Comparison of ENCODE assay signal across 19 mouse cellular contexts in the genomic region with DNA sequence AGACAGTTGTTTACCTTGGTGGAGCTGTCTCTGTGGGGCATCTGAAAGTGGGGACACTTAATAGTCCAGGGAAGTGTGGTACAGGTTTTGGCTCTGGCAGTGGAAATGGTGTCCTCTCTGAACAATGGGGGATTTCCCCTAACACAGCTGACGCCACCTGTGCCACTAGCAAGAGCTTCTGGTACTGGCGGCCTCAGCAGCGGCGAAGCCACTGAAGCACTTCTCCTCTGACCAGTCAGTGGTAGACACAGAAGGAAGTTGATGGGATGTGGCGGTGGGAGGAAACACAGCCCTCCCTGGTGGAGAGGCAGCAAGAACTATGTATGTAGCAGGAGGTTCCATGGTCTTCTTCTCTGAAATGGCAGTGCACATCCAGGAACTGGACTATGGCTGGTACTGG.
"Had no signal": no experiment of that assay in that cellular context is flagged by ENCODE, and none has a peak within 500 bp of the region (broad histone marks: within the 10 kb centered on the region; RNA-seq: fewer than 3 reads in every experiment).

No protein-coding gene starts in this region.

- ATAC-seq: intestine, embryonic 16.5 days; midbrain, embryonic 13.5 days had no signal

- H3K27ac ChIP-seq: kidney, postnatal 0 days; left cerebral cortex, adult 2 months; liver, embryonic 14.5 days; lung, embryonic 15.5 days; midbrain, embryonic 10.5 days; midbrain, embryonic 13.5 days; neural tube, embryonic 12.5 days; neural tube, embryonic 15.5 days; stomach, embryonic 15.5 days had no signal

- DNase-seq: kidney, adult 2 months; kidney, postnatal 25 days; layer of hippocampus, postnatal 36 days; lung, adult 18-20 months; lung, postnatal 14 days; lung, postnatal 4 days; retina, postnatal 1 day; right cerebral cortex, postnatal 25 days; thymus, postnatal 25 days had no signal

- H3K9ac ChIP-seq: liver, embryonic 14.5 days; lung, embryonic 15.5 days; midbrain, embryonic 13.5 days; neural tube, embryonic 12.5 days; neural tube, embryonic 15.5 days; stomach, embryonic 15.5 days had no signal

- H3K27me3 ChIP-seq: lung, embryonic 15.5 days; midbrain, embryonic 13.5 days; neural tube, embryonic 12.5 days; neural tube, embryonic 15.5 days; stomach, embryonic 15.5 days had no signal

- H3K9me3 ChIP-seq: lung, embryonic 15.5 days; midbrain, embryonic 10.5 days; midbrain, embryonic 13.5 days; neural tube, embryonic 12.5 days; neural tube, embryonic 15.5 days; stomach, embryonic 15.5 days had no signal

- H3K4me1 ChIP-seq: lung, embryonic 15.5 days; midbrain, embryonic 10.5 days; midbrain, embryonic 13.5 days; neural tube, embryonic 12.5 days; neural tube, embryonic 15.5 days; stomach, embryonic 15.5 days had no signal

- H3K4me2 ChIP-seq: lung, embryonic 15.5 days; midbrain, embryonic 13.5 days; neural tube, embryonic 12.5 days; neural tube, embryonic 15.5 days; stomach, embryonic 15.5 days had no signal

- H3K4me3 ChIP-seq: left cerebral cortex, adult 2 months; lung, embryonic 15.5 days; midbrain, embryonic 10.5 days; midbrain, embryonic 13.5 days; neural tube, embryonic 12.5 days; neural tube, embryonic 15.5 days; stomach, embryonic 15.5 days had no signal
